Comparison of ENCODE assay signal across 10 mouse cellular contexts in genomic region chr11:57465025-57465424, GRCm38 (mm10). TPM values are rescaled to one million over a fixed set of nuclear protein-coding genes. Genes with fewer than 3 reads are reported as not detected.
A peak's percentile ranks its signal among the peaks of the same experiment; 100 is the strongest.
DNase-seq lines count a peak whose midpoint lies in the region; ATAC-seq and TF ChIP-seq lines count a peak whose summit lies in the region.
"Had no signal": no experiment of that assay in that cellular context is flagged by ENCODE, and none has a peak within 500 bp of the region (broad histone marks: within the 10 kb centered on the region; RNA-seq: fewer than 3 reads in every experiment).

No protein-coding gene starts in this region.

- H3K4me1 ChIP-seq in hindbrain, postnatal 0 days (ENCODE audit: insufficient read depth, low read length) = no peaks in the 10 kb centered on the region
- H3K4me1 ChIP-seq in hindbrain, embryonic 14.5 days (replicated peaks; ENCODE audit: control insufficient read depth, insufficient read depth, low read length) = no peaks in the 10 kb centered on the region
- H3K4me1 ChIP-seq in thymus, adult 2 months (replicated peaks; ENCODE audit: control insufficient read depth, insufficient read depth, low read length) = no peaks in the 10 kb centered on the region
- H3K4me1 ChIP-seq in intestine, embryonic 16.5 days (ENCODE audit: control insufficient read depth, insufficient read depth, low read length) = no peaks in the 10 kb centered on the region

- DNase-seq in hindbrain, postnatal 0 days (ENCODE audit: low spot score) = peak; percentile 31
- no peak for DNase-seq in hindbrain, embryonic 14.5 days (ENCODE audit: low spot score)
- peak; percentile 31 for DNase-seq in thymus, adult 2 months
- no peak for DNase-seq in thymus, adult 18-20 months
- no peak for DNase-seq in right cerebral cortex, postnatal 10 days (ENCODE audit: low spot score in 2 of 2)
- no peak for DNase-seq in frontal cortex, postnatal 25 days (ENCODE audit: low spot score in 2 of 2)
- DNase-seq: layer of hippocampus, adult 9-11 months had no signal

- H3K27ac ChIP-seq in hindbrain, postnatal 0 days = no peak overlapping the region
- no peak overlapping the region for H3K27ac ChIP-seq in hindbrain, embryonic 14.5 days
- H3K27ac ChIP-seq in thymus, adult 2 months (ENCODE audit: control insufficient read depth, insufficient read depth, low read length) = no peak overlapping the region
- no peak overlapping the region for H3K27ac ChIP-seq in intestine, embryonic 16.5 days (ENCODE audit: low read length)

- no peaks in the 10 kb centered on the region for H3K27me3 ChIP-seq in hindbrain, postnatal 0 days (ENCODE audit: insufficient read depth, low read length)
- no peaks in the 10 kb centered on the region for H3K27me3 ChIP-seq in hindbrain, embryonic 14.5 days (ENCODE audit: control insufficient read depth, insufficient read depth, low read length)
- no peaks in the 10 kb centered on the region for H3K27me3 ChIP-seq in thymus, adult 2 months (ENCODE audit: control insufficient read depth, insufficient read depth, low read length)
- H3K27me3 ChIP-seq in intestine, embryonic 16.5 days (replicated peaks; ENCODE audit: control insufficient read depth, insufficient read depth, low read length) = no peaks in the 10 kb centered on the region

- TF ChIP-seq CTCF in hindbrain, postnatal 0 days (IDR thresholded peaks at IDR 0.05; ENCODE audit: low read depth) = peak; percentile 51
- no peak for TF ChIP-seq CTCF in thymus, adult 2 months (IDR thresholded peaks at IDR 0.05; ENCODE audit: borderline replicate concordance, control insufficient read depth, extremely low read depth, insufficient read depth, low read length, poor library complexity)

- H3K4me2 ChIP-seq in hindbrain, postnatal 0 days (ENCODE audit: low read depth, low read length) = no peak overlapping the region
- H3K4me2 ChIP-seq in hindbrain, embryonic 14.5 days (replicated peaks) = no peak overlapping the region
- no peak overlapping the region for H3K4me2 ChIP-seq in intestine, embryonic 16.5 days (ENCODE audit: low read depth, low read length)

- no peak overlapping the region for H3K9ac ChIP-seq in hindbrain, postnatal 0 days (replicated peaks; ENCODE audit: low read length)
- H3K9ac ChIP-seq in hindbrain, embryonic 14.5 days = no peak overlapping the region
- no peak overlapping the region for H3K9ac ChIP-seq in intestine, embryonic 16.5 days (ENCODE audit: low read depth, low read length)

- no peak for ATAC-seq in hindbrain, postnatal 0 days
- no peak for ATAC-seq in hindbrain, embryonic 14.5 days (ENCODE audit: low FRiP score)
- ATAC-seq in intestine, embryonic 16.5 days = peak; percentile 48; the same call in 1 of the 2 replicates
- ATAC-seq in activated CD4-positive, CD25-positive, alpha-beta regulatory T cell, adult 4 months = no peak

- H3K9me3 ChIP-seq in hindbrain, postnatal 0 days (ENCODE audit: low read length) = no peaks in the 10 kb centered on the region
- no peaks in the 10 kb centered on the region for H3K9me3 ChIP-seq in hindbrain, embryonic 14.5 days (ENCODE audit: control insufficient read depth, low read length)
- no peaks in the 10 kb centered on the region for H3K9me3 ChIP-seq in intestine, embryonic 16.5 days (ENCODE audit: control insufficient read depth, low read length)

- no peak for TF ChIP-seq POLR2A in thymus, adult 2 months (IDR thresholded peaks at IDR 0.05; ENCODE audit: control insufficient read depth, extremely low read depth, insufficient read depth, low read length, poor library complexity)

- H3K36me3 ChIP-seq in hindbrain, postnatal 0 days (ENCODE audit: insufficient read depth, low read length) = no peaks in the 10 kb centered on the region
- no peaks in the 10 kb centered on the region for H3K36me3 ChIP-seq in hindbrain, embryonic 14.5 days (replicated peaks; ENCODE audit: control insufficient read depth, insufficient read depth)
- H3K36me3 ChIP-seq in thymus, adult 2 months (ENCODE audit: control insufficient read depth, insufficient read depth, low read length) = no peaks in the 10 kb centered on the region
- no peaks in the 10 kb centered on the region for H3K36me3 ChIP-seq in intestine, embryonic 16.5 days (ENCODE audit: control insufficient read depth, insufficient read depth, low read length)

- 43% methylated on average over 8 of the region's 8 CpGs for WGBS in hindbrain, postnatal 0 days
- 48% methylated on average over 8 of the region's 8 CpGs for WGBS in hindbrain, embryonic 14.5 days
- WGBS in thymus, adult 2 months = 56% methylated on average over 8 of the region's 8 CpGs
- WGBS in intestine, embryonic 16.5 days = 41% methylated on average over 8 of the region's 8 CpGs

- no peak overlapping the region for H3K4me3 ChIP-seq in hindbrain, postnatal 0 days (ENCODE audit: low read length)
- no peak overlapping the region for H3K4me3 ChIP-seq in hindbrain, embryonic 14.5 days (replicated peaks; ENCODE audit: low read length)
- H3K4me3 ChIP-seq in thymus, adult 2 months (ENCODE audit: control insufficient read depth, insufficient read depth, low read length) = no peak overlapping the region
- no peak overlapping the region for H3K4me3 ChIP-seq in intestine, embryonic 16.5 days (ENCODE audit: low read length)
- H3K4me3 ChIP-seq: megakaryocyte, embryonic 14.5 days had no signal

RNA-seq across cellular contexts. Expression of gene Fam114a2, which starts 53.4 kb away (rescaled TPM):
- 27.3 and 28.9 TPM in 2 replicates for total RNA-seq in hindbrain, postnatal 0 days (2014; rRNA removed)
- 51.0 and 51.2 TPM in 2 replicates for polyA plus RNA-seq in hindbrain, postnatal 0 days (2015; fragmentation: Nextera tagmentation; extraction: Ambion mirVana)
- 46.5 and 51.8 TPM in 2 replicates for polyA plus RNA-seq in hindbrain, embryonic 14.5 days (2014; fragmentation: Nextera tagmentation; extraction: Ambion mirVana)
- 33.4 and 40.2 TPM in 2 replicates for polyA plus RNA-seq in thymus, adult 2 months (2012; rRNA removed)
- 89.6 and 90.5 TPM in 2 replicates for polyA plus RNA-seq in intestine, embryonic 16.5 days (2015; fragmentation: Nextera tagmentation; extraction: Ambion mirVana)
- polyA plus RNA-seq in activated CD4-positive, CD25-positive, alpha-beta regulatory T cell, adult 4 months (2017; shearing (Covaris generic)) = 100 to 1,000 TPM in 1 of 2 experiments, 10 to 100 TPM in 1; 54.6 to 103 TPM

RNA-seq across cellular contexts. Expression of gene Mfap3, which starts 53.4 kb away (rescaled TPM):
- 39.5 and 47.7 TPM in 2 replicates for total RNA-seq in hindbrain, postnatal 0 days (2014; rRNA removed)
- polyA plus RNA-seq in hindbrain, postnatal 0 days (2015; fragmentation: Nextera tagmentation; extraction: Ambion mirVana) = 46.6 and 48.5 TPM in 2 replicates
- 63.5 and 66.9 TPM in 2 replicates for polyA plus RNA-seq in hindbrain, embryonic 14.5 days (2014; fragmentation: Nextera tagmentation; extraction: Ambion mirVana)
- polyA plus RNA-seq in thymus, adult 2 months (2012; rRNA removed) = 18.9 and 20.6 TPM in 2 replicates
- polyA plus RNA-seq in intestine, embryonic 16.5 days (2015; fragmentation: Nextera tagmentation; extraction: Ambion mirVana) = 36.1 and 37.6 TPM in 2 replicates
- 10 to 100 TPM; 32.1 to 36.8 TPM for polyA plus RNA-seq in activated CD4-positive, CD25-positive, alpha-beta regulatory T cell, adult 4 months (2017; shearing (Covaris generic))

Comparison
In these comparisons a context has a peak if more than half of its experiments do, and no peak if none do; other contexts are left out.
1. DNase-seq: peak in hindbrain, postnatal 0 days (single experiment) and thymus, adult 2 months (single experiment); none in hindbrain, embryonic 14.5 days (single experiment), thymus, adult 18-20 months (0 of 2), right cerebral cortex, postnatal 10 days (0 of 2) and frontal cortex, postnatal 25 days (0 of 2).